Mouse (Mus musculus): Measurements from ENCODE around the gene Auts2. TPM values are rescaled to one million over a fixed set of nuclear protein-coding genes. Genes with fewer than 3 reads are reported as not detected.
A peak's percentile ranks its signal among the peaks of the same experiment; 100 is the strongest.

The Auts2 gene
- polyA plus RNA-seq, 1 experiment from 2014 or later: 4.4 TPM

GRCm38 (mm10) chr5:131519560-131519959, 1023.6 kb downstream of the Auts2 start:
- no peak overlapping the region for H3K4me2 ChIP-seq (replicated peaks; ENCODE audit: low read depth, low read length)
- H3K36me3 ChIP-seq (ENCODE audit: insufficient read depth, low read length): no peaks in the 10 kb centered on the region
- no peak for TF ChIP-seq EP300 (IDR thresholded peaks at IDR 0.05)
- no peak for TF ChIP-seq CTCF (IDR thresholded peaks at IDR 0.05)
- no peak for DNase-seq (ENCODE audit: low spot score)
- H3K4me3 ChIP-seq (ENCODE audit: low read depth, low read length): no peak overlapping the region
- H3K9me3 ChIP-seq (ENCODE audit: low read length): no peaks in the 10 kb centered on the region
- no peak overlapping the region for H3K9ac ChIP-seq (replicated peaks; ENCODE audit: low read depth)
- no peak overlapping the region for H3K27ac ChIP-seq (ENCODE audit: low read length)
- no peak for ATAC-seq
- WGBS: 82% methylated on average over 3 of the region's 3 CpGs
- no peaks in the 10 kb centered on the region for H3K27me3 ChIP-seq (replicated peaks; ENCODE audit: insufficient read depth, low read length)
- H3K4me1 ChIP-seq (ENCODE audit: insufficient read depth, low read depth, low read length): no peaks in the 10 kb centered on the region

GRCm38 (mm10) chr5:131517677-131518076, 1025.5 kb downstream of the Auts2 start:
- H3K9ac ChIP-seq (replicated peaks; ENCODE audit: low read depth): no peak overlapping the region
- ATAC-seq: no peak
- no peak for DNase-seq (ENCODE audit: low spot score)
- H3K36me3 ChIP-seq (ENCODE audit: insufficient read depth, low read length): no peaks in the 10 kb centered on the region
- no peaks in the 10 kb centered on the region for H3K27me3 ChIP-seq (replicated peaks; ENCODE audit: insufficient read depth, low read length)
- no peak overlapping the region for H3K4me2 ChIP-seq (replicated peaks; ENCODE audit: low read depth, low read length)
- H3K4me3 ChIP-seq (ENCODE audit: low read depth, low read length): no peak overlapping the region
- no peaks in the 10 kb centered on the region for H3K9me3 ChIP-seq (ENCODE audit: low read length)
- no peak for TF ChIP-seq CTCF (IDR thresholded peaks at IDR 0.05)
- TF ChIP-seq EP300 (IDR thresholded peaks at IDR 0.05): no peak
- H3K4me1 ChIP-seq (ENCODE audit: insufficient read depth, low read depth, low read length): no peaks in the 10 kb centered on the region
- H3K27ac ChIP-seq (ENCODE audit: low read length): no peak overlapping the region
- WGBS: 29% methylated on average over 4 of the region's 4 CpGs

- no peak overlapping the region for H3K4me3 ChIP-seq (ENCODE audit: low read depth, low read length)
- no peak overlapping the region for H3K27ac ChIP-seq (ENCODE audit: low read length)
- 15% methylated on average over 14 of the region's 14 CpGs for WGBS
- TF ChIP-seq CTCF (IDR thresholded peaks at IDR 0.05): peak; percentile 30; the same call in 1 of the 2 replicates
- peak; percentile 95 for TF ChIP-seq EP300 (IDR thresholded peaks at IDR 0.05)
- no peaks in the 10 kb centered on the region for H3K4me1 ChIP-seq (ENCODE audit: insufficient read depth, low read depth, low read length)
- H3K36me3 ChIP-seq (ENCODE audit: insufficient read depth, low read length): no peaks in the 10 kb centered on the region
- peak; percentile 93 for ATAC-seq
- no peaks in the 10 kb centered on the region for H3K27me3 ChIP-seq (replicated peaks; ENCODE audit: insufficient read depth, low read length)
- no peaks in the 10 kb centered on the region for H3K9me3 ChIP-seq (ENCODE audit: low read length)
- peak; percentile 85 for DNase-seq (ENCODE audit: low spot score)
- no peak overlapping the region for H3K9ac ChIP-seq (replicated peaks; ENCODE audit: low read depth)
- no peak overlapping the region for H3K4me2 ChIP-seq (replicated peaks; ENCODE audit: low read depth, low read length)
These were observed 1027.3 kb downstream of the Auts2 start for GRCm38 (mm10) chr5:131515707-131516407.

GRCm38 (mm10) chr5:131513753-131514152, 1029.4 kb downstream of the Auts2 start:
- H3K4me1 ChIP-seq (ENCODE audit: insufficient read depth, low read depth, low read length): no peaks in the 10 kb centered on the region
- ATAC-seq (no peak), DNase-seq (ENCODE audit: low spot score) (no peak)
- H3K4me2 ChIP-seq (replicated peaks; ENCODE audit: low read depth, low read length): no peak overlapping the region
- no peak overlapping the region for H3K4me3 ChIP-seq (ENCODE audit: low read depth, low read length)
- no peaks in the 10 kb centered on the region for H3K9me3 ChIP-seq (ENCODE audit: low read length)
- H3K36me3 ChIP-seq (ENCODE audit: insufficient read depth, low read length): no peaks in the 10 kb centered on the region
- H3K9ac ChIP-seq (replicated peaks; ENCODE audit: low read depth): no peak overlapping the region
- no peaks in the 10 kb centered on the region for H3K27me3 ChIP-seq (replicated peaks; ENCODE audit: insufficient read depth, low read length)
- TF ChIP-seq EP300 (IDR thresholded peaks at IDR 0.05) (no peak), CTCF (IDR thresholded peaks at IDR 0.05) (no peak)
- H3K27ac ChIP-seq (ENCODE audit: low read length): no peak overlapping the region
- 75% methylated on average over 3 of the region's 3 CpGs for WGBS

- ATAC-seq (no peak), DNase-seq (ENCODE audit: low spot score) (no peak)
- Histone ChIP-seq H3K9ac (replicated peaks; ENCODE audit: low read depth) (no peak overlapping the region), H3K9me3 (ENCODE audit: low read length) (no peaks in the 10 kb centered on the region), H3K4me3 (ENCODE audit: low read depth, low read length) (no peak overlapping the region), H3K36me3 (ENCODE audit: insufficient read depth, low read length) (no peaks in the 10 kb centered on the region), H3K27me3 (replicated peaks; ENCODE audit: insufficient read depth, low read length) (no peaks in the 10 kb centered on the region), H3K4me2 (replicated peaks; ENCODE audit: low read depth, low read length) (no peak overlapping the region), H3K27ac (ENCODE audit: low read length) (no peak overlapping the region), H3K4me1 (ENCODE audit: insufficient read depth, low read depth, low read length) (no peaks in the 10 kb centered on the region)
- TF ChIP-seq CTCF (IDR thresholded peaks at IDR 0.05) (no peak), EP300 (IDR thresholded peaks at IDR 0.05) (no peak)
- WGBS: 72% methylated on average over 10 of the region's 10 CpGs
These were observed 1030.5 kb downstream of the Auts2 start for GRCm38 (mm10) chr5:131512617-131513016.

GRCm38 (mm10) chr5:131510659-131511058, 1032.5 kb downstream of the Auts2 start:
- H3K27me3 ChIP-seq (replicated peaks; ENCODE audit: insufficient read depth, low read length): no peaks in the 10 kb centered on the region
- H3K4me2 ChIP-seq (replicated peaks; ENCODE audit: low read depth, low read length): no peak overlapping the region
- TF ChIP-seq CTCF (IDR thresholded peaks at IDR 0.05) (no peak), EP300 (IDR thresholded peaks at IDR 0.05) (peak; percentile 93)
- H3K9me3 ChIP-seq (ENCODE audit: low read length): no peaks in the 10 kb centered on the region
- peak; percentile 75 for ATAC-seq
- peak; percentile 49 for DNase-seq (ENCODE audit: low spot score)
- 33% methylated on average over 5 of the region's 5 CpGs for WGBS
- no peak overlapping the region for H3K27ac ChIP-seq (ENCODE audit: low read length)
- no peaks in the 10 kb centered on the region for H3K4me1 ChIP-seq (ENCODE audit: insufficient read depth, low read depth, low read length)
- no peaks in the 10 kb centered on the region for H3K36me3 ChIP-seq (ENCODE audit: insufficient read depth, low read length)
- no peak overlapping the region for H3K4me3 ChIP-seq (ENCODE audit: low read depth, low read length)
- no peak overlapping the region for H3K9ac ChIP-seq (replicated peaks; ENCODE audit: low read depth)

All from lung, postnatal 0 days (tissue).